ENCODE assay signal across 9 mouse cellular contexts in the genomic region with DNA sequence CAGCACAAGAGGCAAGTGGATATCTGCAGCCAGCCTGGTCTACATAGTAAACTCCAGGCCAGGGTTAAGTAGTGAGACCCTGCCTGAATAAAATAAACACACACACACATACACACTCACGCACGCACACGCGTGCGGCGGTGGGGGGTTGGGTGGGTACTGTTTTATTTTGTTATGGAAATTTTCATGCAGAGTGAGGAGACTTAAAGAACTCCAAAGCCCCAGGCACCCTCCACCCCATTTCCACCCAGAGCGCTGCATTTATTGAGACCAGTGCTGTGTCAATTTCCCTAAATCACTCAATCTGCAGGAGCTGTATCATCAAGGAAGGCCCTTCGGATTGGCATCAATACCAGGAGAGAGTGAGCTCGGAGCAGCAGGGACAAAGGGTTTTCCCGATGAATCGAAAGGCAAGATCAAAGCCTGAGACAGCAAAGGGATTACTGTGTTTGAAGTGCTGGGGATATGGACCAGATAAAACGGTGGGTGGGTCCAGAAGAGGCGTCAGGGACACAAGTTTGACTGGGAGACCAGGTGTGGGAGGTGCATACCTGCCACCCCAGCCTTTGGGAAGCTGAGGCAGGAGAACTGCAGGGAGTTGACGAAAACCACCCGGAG. TPM values are rescaled to one million over a fixed set of nuclear protein-coding genes. Genes with fewer than 3 reads are reported as not detected.
DNase-seq lines count a peak whose midpoint lies in the region; ATAC-seq and TF ChIP-seq lines count a peak whose summit lies in the region.
"Had no signal": no experiment of that assay in that cellular context is flagged by ENCODE, and none has a peak within 500 bp of the region (broad histone marks: within the 10 kb centered on the region; RNA-seq: fewer than 3 reads in every experiment).

No protein-coding gene starts in this region.

- peaks cover 20% of the 10 kb centered on the region for H3K79me2 ChIP-seq in myocyte (ENCODE audit: control insufficient read depth, insufficient read depth)

- ATAC-seq in kidney, embryonic 15.5 days (replicated peaks; ENCODE audit: low FRiP score) = no peak
- no peak for ATAC-seq in embryonic facial prominence, embryonic 13.5 days (ENCODE audit: insufficient number of reproducible peaks, insufficient read depth, low FRiP score, low TSS enrichment, low read depth)
- ATAC-seq in hindbrain, embryonic 15.5 days (ENCODE audit: low FRiP score, low read depth) = no peak

- peak overlapping the region; percentile 96; the same call in 1 of the 2 replicates for H3K9ac ChIP-seq in kidney, embryonic 15.5 days
- no peak overlapping the region; the same call in 1 of the 2 replicates for H3K9ac ChIP-seq in embryonic facial prominence, embryonic 13.5 days
- H3K9ac ChIP-seq in hindbrain, embryonic 15.5 days = peak overlapping the region; percentile 85; the same call in 1 of the 2 replicates

- no peak overlapping the region for H3K4me3 ChIP-seq in kidney, embryonic 15.5 days (replicated peaks)
- H3K4me3 ChIP-seq in embryonic facial prominence, embryonic 13.5 days = peak overlapping the region; percentile 74
- peak overlapping the region; percentile 68 for H3K4me3 ChIP-seq in hindbrain, embryonic 15.5 days
- peak overlapping the region; percentile 80 for H3K4me3 ChIP-seq in myocyte

- peak overlapping the region; percentile 98; the same call in 1 of the 2 replicates for H3K27ac ChIP-seq in kidney, embryonic 15.5 days
- peak overlapping the region; percentile 100 for H3K27ac ChIP-seq in embryonic facial prominence, embryonic 13.5 days
- H3K27ac ChIP-seq in hindbrain, embryonic 15.5 days (replicated peaks) = peak overlapping the region; percentile 100

- peaks cover 40% of the 10 kb centered on the region for H3K4me1 ChIP-seq in kidney, embryonic 15.5 days
- peaks cover 40% of the 10 kb centered on the region for H3K4me1 ChIP-seq in embryonic facial prominence, embryonic 13.5 days
- peaks cover 53% of the 10 kb centered on the region for H3K4me1 ChIP-seq in hindbrain, embryonic 15.5 days (replicated peaks)

- no peak overlapping the region for H3ac ChIP-seq in myocyte (ENCODE audit: control insufficient read depth, insufficient read length)

- H3K36me3 ChIP-seq in kidney, embryonic 15.5 days = peaks cover 2% of the 10 kb centered on the region; the same call in 1 of the 2 replicates
- H3K36me3 ChIP-seq in embryonic facial prominence, embryonic 13.5 days = peaks cover 12% of the 10 kb centered on the region
- H3K36me3 ChIP-seq in hindbrain, embryonic 15.5 days = peaks cover 24% of the 10 kb centered on the region
- no peaks in the 10 kb centered on the region for H3K36me3 ChIP-seq in myocyte (ENCODE audit: control insufficient read depth, insufficient read depth)

- peaks cover 19% of the 10 kb centered on the region for H3K27me3 ChIP-seq in kidney, embryonic 15.5 days
- peaks cover 15% of the 10 kb centered on the region for H3K27me3 ChIP-seq in embryonic facial prominence, embryonic 13.5 days
- no peaks in the 10 kb centered on the region for H3K27me3 ChIP-seq in hindbrain, embryonic 15.5 days
- H3K27me3 ChIP-seq in myocyte (ENCODE audit: control insufficient read depth, insufficient read depth, insufficient read length) = no peaks in the 10 kb centered on the region

- WGBS in kidney, embryonic 15.5 days = 24% methylated on average over 15 of the region's 15 CpGs
- WGBS in embryonic facial prominence, embryonic 13.5 days = 20% methylated on average over 15 of the region's 15 CpGs
- WGBS in hindbrain, embryonic 15.5 days = 13% methylated on average over 15 of the region's 15 CpGs

- no peak for TF ChIP-seq POLR2A in myocyte (IDR thresholded peaks at IDR 0.05; ENCODE audit: insufficient read length, low read depth)

- no peak for DNase-seq in kidney, postnatal 14 days
- no peak for DNase-seq in layer of hippocampus, postnatal 10 days (ENCODE audit: low spot score in 2 of 2)
- no peak for DNase-seq in spleen, postnatal 14 days (ENCODE audit: low spot score in 2 of 2)
- DNase-seq in left cerebral cortex, adult 18-20 months (ENCODE audit: low spot score in 2 of 2) = no peak

- no peaks in the 10 kb centered on the region for H3K9me3 ChIP-seq in kidney, embryonic 15.5 days (replicated peaks)
- H3K9me3 ChIP-seq in embryonic facial prominence, embryonic 13.5 days = 0 out of 2 replicates have a peak, but pooled peaks cover 3% of the 10 kb centered on the region
- H3K9me3 ChIP-seq in hindbrain, embryonic 15.5 days = no peaks in the 10 kb centered on the region

- H3K4me2 ChIP-seq in kidney, embryonic 15.5 days = peak overlapping the region; percentile 71; the same call in 1 of the 2 replicates
- H3K4me2 ChIP-seq in embryonic facial prominence, embryonic 13.5 days = peak overlapping the region; percentile 75
- peak overlapping the region; percentile 72 for H3K4me2 ChIP-seq in hindbrain, embryonic 15.5 days
- H3K4me2 ChIP-seq in myocyte (ENCODE audit: low read depth) = peak overlapping the region; percentile 90

TF ChIP-seq in myocyte, 11 proteins besides CTCF, POLR2A, EP300 and RAD21:
- TF ChIP-seq TCF12 (IDR thresholded peaks at IDR 0.05; ENCODE audit: insufficient read depth, poor library complexity, severe bottlenecking) (no peak), CEBPB (IDR thresholded peaks at IDR 0.05; ENCODE audit: insufficient read depth, poor library complexity, severe bottlenecking) (no peak), USF1 (IDR thresholded peaks at IDR 0.05; ENCODE audit: low read depth) (no peak), POLR2AphosphoS2 (IDR thresholded peaks at IDR 0.05; ENCODE audit: insufficient read length, low read depth) (no peak), MYOD1 (IDR thresholded peaks at IDR 0.05; ENCODE audit: control insufficient read depth in 1 of 3, insufficient read length in 2 of 3, low read depth in 2 of 3) (no peak), E2F4 (IDR thresholded peaks at IDR 0.05; ENCODE audit: insufficient read depth) (no peak), REST (IDR thresholded peaks at IDR 0.05; ENCODE audit: insufficient read depth, insufficient read length) (no peak), MAX (IDR thresholded peaks at IDR 0.05; ENCODE audit: low read depth) (no peak), SRF (IDR thresholded peaks at IDR 0.05; ENCODE audit: control insufficient read depth, insufficient read length, low read depth) (no peak), TCF3 (IDR thresholded peaks at IDR 0.05; ENCODE audit: insufficient read length, low read depth) (no peak), MYOG (IDR thresholded peaks at IDR 0.05; ENCODE audit: control insufficient read depth in 1 of 3, insufficient read depth in 1 of 3, insufficient read length in 2 of 3, low read depth in 2 of 3) (no peak)

RNA-seq across cellular contexts. Expression of a gene that starts 1.2 kb away (rescaled TPM):
- polyA plus RNA-seq in kidney, embryonic 15.5 days (2015; fragmentation: Nextera tagmentation; extraction: Ambion mirVana) = 61.6 and 66.6 TPM in 2 replicates
- 95.8 and 96.3 TPM in 2 replicates for polyA plus RNA-seq in embryonic facial prominence, embryonic 13.5 days (2015; fragmentation: Nextera tagmentation; extraction: Ambion mirVana)
- polyA plus RNA-seq in hindbrain, embryonic 15.5 days (2015; fragmentation: Nextera tagmentation; extraction: Ambion mirVana) = 281 and 307 TPM in 2 replicates
- 30.0 TPM for polyA plus RNA-seq in myocyte (2012; fragmentation: generic; extraction: Trizol)
- total RNA-seq in layer of hippocampus, postnatal 10 days (2021) = 10 to 100 TPM; 61.3 to 64.6 TPM
- total RNA-seq in left cerebral cortex, adult 18-20 months (2021) = 10 to 100 TPM; 47.7 to 49.3 TPM

RNA-seq across cellular contexts. Expression of a gene that starts 6.7 kb away (rescaled TPM):
- 0.48 and 0.68 TPM in 2 replicates for polyA plus RNA-seq in kidney, embryonic 15.5 days (2015; fragmentation: Nextera tagmentation; extraction: Ambion mirVana)
- polyA plus RNA-seq in embryonic facial prominence, embryonic 13.5 days (2015; fragmentation: Nextera tagmentation; extraction: Ambion mirVana) = 0.53 and 0.89 TPM in 2 replicates
- 1.00 and 1.5 TPM in 2 replicates for polyA plus RNA-seq in hindbrain, embryonic 15.5 days (2015; fragmentation: Nextera tagmentation; extraction: Ambion mirVana)
- polyA plus RNA-seq in myocyte (2012; fragmentation: generic; extraction: Trizol) = 0.10 TPM
- not detected for total RNA-seq in layer of hippocampus, postnatal 10 days (2021)
- total RNA-seq in left cerebral cortex, adult 18-20 months (2021) = not detected
- total RNA-seq: heart, postnatal 36 days had no signal

RNA-seq across cellular contexts. Expression of a gene that starts 23.7 kb away (rescaled TPM):
- polyA plus RNA-seq in kidney, embryonic 15.5 days (2015; fragmentation: Nextera tagmentation; extraction: Ambion mirVana) = 6.8 and 7.3 TPM in 2 replicates
- polyA plus RNA-seq in embryonic facial prominence, embryonic 13.5 days (2015; fragmentation: Nextera tagmentation; extraction: Ambion mirVana) = 6.7 and 7.9 TPM in 2 replicates
- 77.9 and 80.4 TPM in 2 replicates for polyA plus RNA-seq in hindbrain, embryonic 15.5 days (2015; fragmentation: Nextera tagmentation; extraction: Ambion mirVana)
- polyA plus RNA-seq in myocyte (2012; fragmentation: generic; extraction: Trizol) = 54.4 TPM
- 100 to 1,000 TPM; 269 to 279 TPM for total RNA-seq in layer of hippocampus, postnatal 10 days (2021)
- 100 to 1,000 TPM; 207 to 219 TPM for total RNA-seq in left cerebral cortex, adult 18-20 months (2021)

RNA-seq across cellular contexts. Expression of a gene that starts 24.9 kb away (rescaled TPM):
- 7.4 and 8.3 TPM in 2 replicates for polyA plus RNA-seq in kidney, embryonic 15.5 days (2015; fragmentation: Nextera tagmentation; extraction: Ambion mirVana)
- 9.6 and 10.2 TPM in 2 replicates for polyA plus RNA-seq in embryonic facial prominence, embryonic 13.5 days (2015; fragmentation: Nextera tagmentation; extraction: Ambion mirVana)
- 28.5 and 28.7 TPM in 2 replicates for polyA plus RNA-seq in hindbrain, embryonic 15.5 days (2015; fragmentation: Nextera tagmentation; extraction: Ambion mirVana)
- polyA plus RNA-seq in myocyte (2012; fragmentation: generic; extraction: Trizol) = 17.4 TPM
- total RNA-seq in layer of hippocampus, postnatal 10 days (2021) = 100 to 1,000 TPM in 1 of 2 experiments, 10 to 100 TPM in 1; 98.5 to 101 TPM
- total RNA-seq in left cerebral cortex, adult 18-20 months (2021) = 10 to 100 TPM; 71.2 to 78.6 TPM

RNA-seq across cellular contexts. Expression of a gene that starts 40.4 kb away (rescaled TPM):
- polyA plus RNA-seq in kidney, embryonic 15.5 days (2015; fragmentation: Nextera tagmentation; extraction: Ambion mirVana) = 0.31 and 0.33 TPM in 2 replicates
- 0.42 TPM in 1 of 2 replicates, not detected in the other for polyA plus RNA-seq in embryonic facial prominence, embryonic 13.5 days (2015; fragmentation: Nextera tagmentation; extraction: Ambion mirVana)
- polyA plus RNA-seq in hindbrain, embryonic 15.5 days (2015; fragmentation: Nextera tagmentation; extraction: Ambion mirVana) = 0.25 TPM in 1 of 2 replicates, not detected in the other
- polyA plus RNA-seq in myocyte (2012; fragmentation: generic; extraction: Trizol) = 0.17 TPM
- total RNA-seq in layer of hippocampus, postnatal 10 days (2021) = not detected
- total RNA-seq in left cerebral cortex, adult 18-20 months (2021) = not detected
- total RNA-seq: heart, postnatal 36 days had no signal
